Mouse (Mus musculus) hindbrain, embryonic 16.5 days (tissue): Measurements from ENCODE around the gene Slc7a11. TPM values are rescaled to one million over a fixed set of nuclear protein-coding genes. Genes with fewer than 3 reads are reported as not detected.

Experiments used
- ATAC-seq: fragments of 200-750 bp; cut with Nextera tagmentation; 2 replicates; pipeline ENCODE4 v1.8.0; 2017; ENCODE audit warnings: moderate TSS enrichment, moderate library complexity
- H3K27ac ChIP-seq: fragments of 300-500 bp; sonication (generic); 2 replicates; pipeline ENCODE4 v1.5.1; 2014; ENCODE audit warnings: low read depth, mild to moderate bottlenecking, control low read depth, low read length, moderate library complexity
- H3K27me3 ChIP-seq: fragments of 300-500 bp; sonication (generic); replicated peaks from 2 replicates; pipeline ENCODE4 v1.6.1; 2014; ENCODE audit warnings: low read length; ENCODE audit not compliant: control insufficient read depth, insufficient read depth
- H3K36me3 ChIP-seq: fragments of 300-500 bp; sonication (generic); 2 replicates; pipeline ENCODE4 v1.6.1; 2014; ENCODE audit warnings: mild to moderate bottlenecking, low read length, moderate library complexity, mixed read lengths; ENCODE audit not compliant: control insufficient read depth, insufficient read depth
- H3K4me1 ChIP-seq: fragments of 300-500 bp; sonication (generic); 2 replicates; pipeline ENCODE4 v1.6.1; 2014; ENCODE audit warnings: low read depth, low read length; ENCODE audit not compliant: control insufficient read depth, insufficient read depth
- H3K4me2 ChIP-seq: fragments of 300-500 bp; sonication (generic); 2 replicates; pipeline ENCODE4 v1.6.1; 2014; ENCODE audit warnings: mild to moderate bottlenecking, low read length, control low read depth, moderate library complexity
- H3K4me3 ChIP-seq: fragments of 300-500 bp; sonication (generic); 2 replicates; pipeline ENCODE4 v1.5.1; 2014; ENCODE audit warnings: mild to moderate bottlenecking, low read length, control low read depth, moderate library complexity
- H3K9ac ChIP-seq: fragments of 300-500 bp; sonication (generic); 2 replicates; pipeline ENCODE4 v1.6.1; 2014; ENCODE audit warnings: low read depth, mild to moderate bottlenecking, control low read depth, low read length, moderate library complexity
- H3K9me3 ChIP-seq: fragments of 300-500 bp; sonication (generic); 2 replicates; pipeline ENCODE4 v1.6.1; 2014; ENCODE audit warnings: mild to moderate bottlenecking, low read length, moderate library complexity; ENCODE audit not compliant: control insufficient read depth
- WGBS: fragments of 180-500 bp; shearing (Covaris S2); extraction: QIAGEN DNeasy Blood & Tissue Kit; methylation state at CpG from one replicate; pipeline ENCODE4 v1.1.7; 2014; 5-methylcytosine and 5-hydroxymethylcytosine counted together
- polyA plus RNA-seq: library from polyadenylated mRNA; unstranded; fragments of >200 nt; fragmentation: Nextera tagmentation; extraction: Ambion mirVana; gene quantifications from 2 replicates; pipeline ENCODE4 v1.2.1, GENCODE M21; 2015

Gene Slc7a11
- polyA plus RNA-seq, 1 experiment from 2014 or later: 3.4 TPM

GRCm38 (mm10) chr3:50003970-50004683 is 439.3 kb downstream of the Slc7a11 start:
- no peak overlapping the region for H3K9ac ChIP-seq
- ATAC-seq: peak; percentile 54; the same call in 1 of the 2 replicates
- no peak overlapping the region for H3K4me3 ChIP-seq
- H3K4me1 ChIP-seq: no peaks in the 10 kb centered on the region; the same call in 1 of the 2 replicates
- WGBS: 59% methylated on average over 5 of the region's 5 CpGs
- H3K27me3 ChIP-seq: no peaks in the 10 kb centered on the region
- 0 out of 2 replicates have a peak overlapping the region, but pooled peaks have one; percentile 29 for H3K27ac ChIP-seq
- H3K9me3 ChIP-seq: no peaks in the 10 kb centered on the region
- no peak overlapping the region for H3K4me2 ChIP-seq
- no peaks in the 10 kb centered on the region for H3K36me3 ChIP-seq

GRCm38 (mm10) chr3:50002067-50002466 is 441.3 kb downstream of the Slc7a11 start:
- Histone ChIP-seq H3K9me3 (no peaks in the 10 kb centered on the region), H3K4me3 (no peak overlapping the region), H3K9ac (no peak overlapping the region), H3K36me3 (no peaks in the 10 kb centered on the region), H3K4me1 (no peaks in the 10 kb centered on the region; the same call in 1 of the 2 replicates), H3K4me2 (no peak overlapping the region), H3K27me3 (no peaks in the 10 kb centered on the region), H3K27ac (no peak overlapping the region)
- no peak for ATAC-seq

- no peak overlapping the region for H3K4me3 ChIP-seq
- no peak overlapping the region for H3K9ac ChIP-seq
- H3K4me1 ChIP-seq: no peaks in the 10 kb centered on the region; the same call in 1 of the 2 replicates
- no peaks in the 10 kb centered on the region for H3K36me3 ChIP-seq
- no peaks in the 10 kb centered on the region for H3K9me3 ChIP-seq
- H3K27me3 ChIP-seq: no peaks in the 10 kb centered on the region
- H3K4me2 ChIP-seq: no peak overlapping the region
- ATAC-seq: no peak
- H3K27ac ChIP-seq: no peak overlapping the region
- WGBS: 81% methylated on average over 1 of the region's 1 CpGs
Observed at GRCm38 (mm10) chr3:50001635-50002034, 441.8 kb downstream of the Slc7a11 start.

DNA sequence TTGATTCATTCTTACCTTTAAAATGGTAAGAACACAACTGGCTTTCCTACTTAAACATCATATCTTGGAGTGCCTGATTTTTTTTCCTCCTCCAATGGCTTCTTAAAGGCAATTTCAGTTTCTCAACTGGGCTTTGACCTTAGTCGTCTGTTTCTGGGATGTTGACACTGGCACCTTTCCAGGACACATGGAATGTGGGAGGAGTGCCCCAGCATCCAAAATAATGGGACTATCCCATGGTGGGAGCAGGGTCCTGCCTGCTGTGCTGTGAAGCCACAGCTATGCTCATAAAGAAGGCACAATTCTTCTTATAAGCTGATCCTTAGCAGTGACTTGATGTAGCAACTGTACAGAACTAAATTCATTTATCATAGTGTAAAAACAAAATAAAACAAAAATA is 450.5 kb downstream of the Slc7a11 start:
- H3K9me3 ChIP-seq: no peaks in the 10 kb centered on the region
- no peak overlapping the region for H3K4me3 ChIP-seq
- H3K27ac ChIP-seq: no peak overlapping the region
- H3K9ac ChIP-seq: no peak overlapping the region
- H3K27me3 ChIP-seq: no peaks in the 10 kb centered on the region
- no peak overlapping the region for H3K4me2 ChIP-seq
- H3K36me3 ChIP-seq: no peaks in the 10 kb centered on the region
- no peak for ATAC-seq
- no peaks in the 10 kb centered on the region for H3K4me1 ChIP-seq
- WGBS: 26% methylated on average over 1 of the region's 1 CpGs

- Histone ChIP-seq H3K9ac (no peak overlapping the region), H3K27ac (no peak overlapping the region), H3K36me3 (no peaks in the 10 kb centered on the region), H3K9me3 (no peaks in the 10 kb centered on the region), H3K4me1 (no peaks in the 10 kb centered on the region), H3K4me3 (no peak overlapping the region), H3K27me3 (no peaks in the 10 kb centered on the region), H3K4me2 (no peak overlapping the region)
- no peak for ATAC-seq
- 68% methylated on average over 2 of the region's 2 CpGs for WGBS
Observed at GRCm38 (mm10) chr3:49987236-49987635, 456.2 kb downstream of the Slc7a11 start.

GRCm38 (mm10) chr3:49984795-49985194 is 458.6 kb downstream of the Slc7a11 start:
- WGBS: 72% methylated on average over 3 of the region's 3 CpGs
- H3K27me3 ChIP-seq: no peaks in the 10 kb centered on the region
- no peaks in the 10 kb centered on the region for H3K36me3 ChIP-seq
- no peak overlapping the region for H3K4me3 ChIP-seq
- no peak overlapping the region for H3K27ac ChIP-seq
- no peak overlapping the region for H3K4me2 ChIP-seq
- no peaks in the 10 kb centered on the region for H3K9me3 ChIP-seq
- no peak overlapping the region for H3K9ac ChIP-seq
- no peaks in the 10 kb centered on the region for H3K4me1 ChIP-seq
- no peak for ATAC-seq

GRCm38 (mm10) chr3:49983429-49984268 is 459.8 kb downstream of the Slc7a11 start:
- Histone ChIP-seq H3K4me3 (no peak overlapping the region), H3K4me1 (no peaks in the 10 kb centered on the region), H3K27ac (no peak overlapping the region), H3K27me3 (no peaks in the 10 kb centered on the region), H3K36me3 (no peaks in the 10 kb centered on the region), H3K9me3 (no peaks in the 10 kb centered on the region), H3K9ac (no peak overlapping the region), H3K4me2 (no peak overlapping the region)
- ATAC-seq: no peak
- WGBS: 79% methylated on average over 4 of the region's 4 CpGs

DNA sequence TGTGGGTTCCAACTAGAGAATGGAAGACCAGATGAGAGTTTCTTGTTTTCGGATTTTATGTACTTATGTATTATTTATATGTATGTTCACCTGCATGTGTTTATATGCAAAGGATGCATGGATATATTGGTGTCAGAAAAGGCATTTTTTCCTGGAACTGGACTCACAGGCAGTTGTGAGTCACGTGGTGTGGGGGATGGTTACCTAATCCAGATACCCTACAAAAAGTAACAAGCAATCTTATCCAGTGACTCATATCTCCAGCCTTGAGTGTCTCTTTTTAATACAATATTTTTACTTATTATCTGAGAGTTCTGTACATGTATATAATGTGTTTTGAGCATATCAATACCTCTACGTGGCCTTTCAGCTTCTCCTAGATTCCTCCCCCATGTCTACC is 469.4 kb downstream of the Slc7a11 start:
- Histone ChIP-seq H3K9ac (no peak overlapping the region), H3K4me1 (no peaks in the 10 kb centered on the region), H3K4me3 (no peak overlapping the region), H3K36me3 (no peaks in the 10 kb centered on the region), H3K9me3 (no peaks in the 10 kb centered on the region), H3K27ac (no peak overlapping the region), H3K4me2 (no peak overlapping the region), H3K27me3 (no peaks in the 10 kb centered on the region)
- 85% methylated on average over 3 of the region's 3 CpGs for WGBS
- ATAC-seq: no peak

DNA sequence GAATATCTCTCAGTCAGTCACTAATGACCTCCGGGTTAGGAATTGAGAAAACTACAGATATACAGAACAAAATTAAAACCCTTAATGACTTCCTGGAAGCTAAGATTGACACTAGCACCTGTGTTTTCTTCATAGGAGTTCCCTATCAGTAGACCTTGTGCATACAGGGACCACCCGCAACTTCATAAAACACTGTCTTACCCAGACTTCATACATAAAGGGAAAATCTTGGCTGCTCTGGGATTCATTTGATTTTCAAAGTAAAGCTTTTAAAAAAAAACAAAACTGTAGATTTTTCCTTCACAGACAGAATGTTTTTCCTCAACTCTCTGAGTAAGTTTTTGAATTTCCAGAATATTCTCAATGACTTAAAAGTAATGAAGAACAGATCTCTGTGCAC is 477.8 kb downstream of the Slc7a11 start:
- Histone ChIP-seq H3K27me3 (no peaks in the 10 kb centered on the region), H3K9ac (no peak overlapping the region), H3K4me3 (no peak overlapping the region), H3K9me3 (no peaks in the 10 kb centered on the region), H3K4me2 (no peak overlapping the region), H3K36me3 (no peaks in the 10 kb centered on the region), H3K4me1 (no peaks in the 10 kb centered on the region), H3K27ac (no peak overlapping the region)
- WGBS: 96% methylated on average over 2 of the region's 2 CpGs
- no peak for ATAC-seq
